Mouse (Mus musculus) stomach, embryonic 16.5 days (tissue): ENCODE measurements around the gene Def6. TPM values are rescaled to one million over a fixed set of nuclear protein-coding genes. Genes with fewer than 3 reads are reported as not detected.

ENCODE experiments used
- ATAC-seq: fragments of 200-750 bp; cut with Nextera tagmentation; 2 replicates; pipeline ENCODE4 v1.8.0; 2017; ENCODE audit warnings: moderate number of reproducible peaks, moderate TSS enrichment; ENCODE audit not compliant: insufficient read depth, low FRiP score
- H3K27ac ChIP-seq: fragments of 300-500 bp; sonication (generic); 2 replicates; pipeline ENCODE4 v1.5.1; 2014; ENCODE audit warnings: low read length
- H3K27me3 ChIP-seq: fragments of 300-500 bp; sonication (generic); 2 replicates; pipeline ENCODE4 v1.6.1; 2014; ENCODE audit warnings: low read length, control low read depth, mixed read lengths; ENCODE audit not compliant: control insufficient read depth, insufficient read depth
- H3K36me3 ChIP-seq: fragments of 300-500 bp; sonication (generic); 2 replicates; pipeline ENCODE4 v1.6.1; 2014; ENCODE audit warnings: low read length; ENCODE audit not compliant: control insufficient read depth, insufficient read depth
- H3K4me1 ChIP-seq: fragments of 300-500 bp; sonication (generic); 2 replicates; pipeline ENCODE4 v1.6.1; 2014; ENCODE audit warnings: low read length, control low read depth, mixed read lengths; ENCODE audit not compliant: control insufficient read depth, insufficient read depth
- H3K4me2 ChIP-seq: fragments of 300-500 bp; sonication (generic); 2 replicates; pipeline ENCODE4 v1.6.1; 2014; ENCODE audit warnings: low read depth, low read length, mixed read lengths
- H3K4me3 ChIP-seq: fragments of 300-500 bp; sonication (generic); replicated peaks from 2 replicates; pipeline ENCODE4 v1.5.1; 2014; ENCODE audit warnings: mild to moderate bottlenecking, low read length
- H3K9ac ChIP-seq: fragments of 300-500 bp; sonication (generic); 2 replicates; pipeline ENCODE4 v1.6.1; 2014; ENCODE audit warnings: low read length
- H3K9me3 ChIP-seq: fragments of 300-500 bp; sonication (generic); replicated peaks from 2 replicates; pipeline ENCODE4 v1.6.1; 2016; ENCODE audit warnings: low read length, control low read depth; ENCODE audit not compliant: control insufficient read depth
- WGBS: fragments of 180-500 bp; shearing (Covaris S2); extraction: QIAGEN DNeasy Blood & Tissue Kit; methylation state at CpG from one replicate; pipeline ENCODE4 v1.1.7; 2014; 5-methylcytosine and 5-hydroxymethylcytosine counted together
- polyA plus RNA-seq: library from polyadenylated mRNA; unstranded; fragments of >200 nt; fragmentation: Nextera tagmentation; extraction: Ambion mirVana; gene quantifications from 2 replicates; pipeline ENCODE4 v1.2.1, GENCODE M21; 2015

The Def6 gene
- polyA plus RNA-seq, 1 experiment from 2014 or later, result 8.8 TPM

GRCm38 (mm10) chr17:28271537-28272266 is 64.1 kb downstream of the Def6 start:
- Histone ChIP-seq H3K27me3 (no peaks in the 10 kb centered on the region), H3K27ac (peak overlapping the region; percentile 96), H3K9me3 (no peaks in the 10 kb centered on the region), H3K9ac (peak overlapping the region; percentile 40), H3K36me3 (no peaks in the 10 kb centered on the region), H3K4me3 (peak overlapping the region; percentile 28), H3K4me1 (peaks cover 6% of the 10 kb centered on the region), H3K4me2 (peak overlapping the region; percentile 41)
- WGBS, result 66% methylated on average over 12 of the region's 12 CpGs
- ATAC-seq, result peak; percentile 84

GRCm38 (mm10) chr17:28272281-28272680 is 64.7 kb downstream of the Def6 start:
- peak overlapping the region; percentile 40 for H3K9ac ChIP-seq
- H3K4me2 ChIP-seq, result peak overlapping the region; percentile 41
- H3K9me3 ChIP-seq, result no peaks in the 10 kb centered on the region
- 0 out of 2 replicates have a peak, but pooled peaks have one; percentile 4 for ATAC-seq
- no peaks in the 10 kb centered on the region for H3K36me3 ChIP-seq
- H3K27ac ChIP-seq, result peak overlapping the region; percentile 96
- no peaks in the 10 kb centered on the region for H3K27me3 ChIP-seq
- 72% methylated on average over 9 of the region's 9 CpGs for WGBS
- H3K4me3 ChIP-seq, result peak overlapping the region; percentile 28
- H3K4me1 ChIP-seq, result peaks cover 6% of the 10 kb centered on the region

DNA sequence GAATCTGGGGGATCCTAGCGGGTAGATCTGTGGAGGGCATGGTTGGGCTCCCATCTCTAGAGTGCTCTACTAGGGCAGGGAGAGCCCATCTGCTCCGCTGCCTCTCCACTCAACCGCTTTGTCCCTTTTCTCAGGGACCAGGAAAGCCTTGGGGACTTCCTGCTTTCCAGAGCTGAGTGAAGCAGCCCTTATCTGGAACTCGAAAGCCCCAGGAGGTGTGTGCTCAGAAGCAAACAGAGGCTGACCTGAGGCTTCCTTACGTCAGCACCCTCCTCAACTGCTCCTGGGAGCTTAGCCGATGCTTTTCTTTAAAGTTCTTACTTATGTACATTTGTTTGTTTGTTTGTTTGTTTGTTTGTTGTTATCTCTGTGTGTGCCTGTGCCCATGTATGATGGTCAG is 65.3 kb downstream of the Def6 start:
- Histone ChIP-seq H3K4me3 (peak overlapping the region; percentile 28), H3K27me3 (no peaks in the 10 kb centered on the region), H3K36me3 (no peaks in the 10 kb centered on the region), H3K9ac (peak overlapping the region; percentile 40), H3K9me3 (no peaks in the 10 kb centered on the region), H3K4me2 (peak overlapping the region; percentile 41), H3K27ac (peak overlapping the region; percentile 96), H3K4me1 (peaks cover 6% of the 10 kb centered on the region)
- peak; percentile 23; the same call in 1 of the 2 replicates for ATAC-seq
- 53% methylated on average over 6 of the region's 6 CpGs for WGBS

- Histone ChIP-seq H3K9me3 (no peaks in the 10 kb centered on the region), H3K36me3 (no peaks in the 10 kb centered on the region), H3K27ac (no peak overlapping the region), H3K27me3 (no peaks in the 10 kb centered on the region), H3K9ac (no peak overlapping the region), H3K4me2 (no peak overlapping the region), H3K4me3 (no peak overlapping the region), H3K4me1 (peaks cover 12% of the 10 kb centered on the region)
- 85% methylated on average over 3 of the region's 3 CpGs for WGBS
- ATAC-seq, result no peak
These were observed 67.2 kb downstream of the Def6 start for GRCm38 (mm10) chr17:28274739-28275138.

DNA sequence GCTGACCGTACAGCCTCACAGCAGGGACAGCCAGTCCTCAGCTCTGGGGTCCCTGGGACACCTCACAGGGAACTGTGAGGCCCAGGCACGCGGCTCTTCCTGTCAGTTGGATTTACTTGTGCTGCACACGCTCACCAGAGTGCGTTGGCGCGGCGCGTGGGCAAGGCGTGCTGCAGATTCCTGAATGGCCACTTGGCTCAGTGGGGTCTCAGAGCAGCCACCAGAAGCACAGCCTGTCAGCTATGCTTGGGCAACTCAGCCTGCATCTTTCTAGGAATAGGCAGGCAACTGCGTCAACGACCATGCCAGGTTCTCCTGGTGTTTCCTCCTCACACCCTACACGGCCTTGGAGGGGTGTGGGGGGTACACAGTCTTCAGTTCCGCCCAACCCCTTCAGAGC is 69.6 kb downstream of the Def6 start:
- 66% methylated on average over 14 of the region's 14 CpGs for WGBS
- no peak for ATAC-seq
- H3K27ac ChIP-seq, result no peak overlapping the region; the same call in 1 of the 2 replicates
- peaks cover 17% of the 10 kb centered on the region for H3K4me1 ChIP-seq
- H3K4me2 ChIP-seq, result no peak overlapping the region
- no peak overlapping the region for H3K4me3 ChIP-seq
- no peaks in the 10 kb centered on the region for H3K36me3 ChIP-seq
- no peaks in the 10 kb centered on the region for H3K9me3 ChIP-seq
- H3K9ac ChIP-seq, result no peak overlapping the region
- no peaks in the 10 kb centered on the region for H3K27me3 ChIP-seq

DNA sequence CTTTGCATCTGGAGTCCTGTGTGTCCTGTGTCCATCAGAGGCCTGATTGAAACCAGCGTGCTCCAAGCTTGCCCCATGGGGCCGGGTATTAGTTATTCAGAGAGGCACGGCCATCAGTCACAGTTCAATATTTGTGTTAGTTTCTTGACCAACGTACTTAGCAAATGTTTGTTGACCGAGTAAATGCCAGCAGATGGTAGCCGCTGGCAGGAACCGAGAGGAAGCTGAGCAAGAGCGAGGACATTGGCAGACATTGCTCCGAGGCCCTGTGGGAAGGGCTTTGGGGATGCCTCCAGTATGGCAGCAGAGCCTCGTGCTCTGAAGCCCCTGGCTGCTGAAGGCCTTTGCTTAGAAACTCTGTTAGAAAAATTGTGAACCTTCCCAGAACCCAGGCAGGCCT is 70.1 kb downstream of the Def6 start:
- Histone ChIP-seq H3K27ac (peak overlapping the region; percentile 28; the same call in 1 of the 2 replicates), H3K4me1 (peaks cover 17% of the 10 kb centered on the region)
- ATAC-seq, result no peak

GRCm38 (mm10) chr17:28278156-28278555 is 70.6 kb downstream of the Def6 start:
- no peak for ATAC-seq
- WGBS, result 91% methylated on average over 3 of the region's 3 CpGs
- no peak overlapping the region for H3K4me2 ChIP-seq
- H3K27ac ChIP-seq, result no peak overlapping the region
- H3K9me3 ChIP-seq, result no peaks in the 10 kb centered on the region
- no peaks in the 10 kb centered on the region for H3K36me3 ChIP-seq
- H3K27me3 ChIP-seq, result no peaks in the 10 kb centered on the region
- H3K9ac ChIP-seq, result no peak overlapping the region
- H3K4me1 ChIP-seq, result peaks cover 17% of the 10 kb centered on the region
- no peak overlapping the region for H3K4me3 ChIP-seq

More for the DNA sequence above, 70.1 kb downstream of the Def6 start:
- Histone ChIP-seq H3K4me2 (no peak overlapping the region), H3K9ac (0 out of 2 replicates have a peak overlapping the region, but pooled peaks have one; percentile 11), H3K9me3 (no peaks in the 10 kb centered on the region), H3K4me3 (no peak overlapping the region), H3K27me3 (no peaks in the 10 kb centered on the region), H3K36me3 (no peaks in the 10 kb centered on the region)
- 49% methylated on average over 10 of the region's 10 CpGs for WGBS

Other genes with a start within 250 kb of the Def6 start
- gene Tcp11, start 127.1 kb upstream of the Def6 start, polyA plus RNA-seq, result 1.1 and 1.9 TPM in 2 replicates
- 1.3 and 2.5 TPM in 2 replicates for gene Scube3, start 65.6 kb upstream of the Def6 start, polyA plus RNA-seq
- gene Zfp523, start 30.6 kb upstream of the Def6 start, polyA plus RNA-seq, result 26.0 and 27.5 TPM in 2 replicates
- gene Ppard, start 24.9 kb downstream of the Def6 start, polyA plus RNA-seq, result 2.8 and 3.0 TPM in 2 replicates
- 19.0 and 20.4 TPM in 2 replicates for gene Fance, start 105.7 kb downstream of the Def6 start, polyA plus RNA-seq
- gene Rpl10a, start 120.7 kb downstream of the Def6 start, polyA plus RNA-seq, result 538 and 564 TPM in 2 replicates
- gene Tead3, start 143.0 kb downstream of the Def6 start, polyA plus RNA-seq, result 11.8 and 12.3 TPM in 2 replicates
- 4.6 and 5.4 TPM in 2 replicates for gene Tulp1, start 157.4 kb downstream of the Def6 start, polyA plus RNA-seq